Mouse (Mus musculus) layer of hippocampus, postnatal 14 days (tissue): ENCODE results near the gene Car11. TPM values are rescaled to one million over a fixed set of nuclear protein-coding genes. Genes with fewer than 3 reads are reported as not detected.
A peak's percentile ranks its signal among the peaks of the same experiment; 100 is the strongest.

Source experiments
- DNase-seq, 2 experiments: peaks; one replicate each; pipeline ENCODE4 v3.0.0; 2021 to 2022; ENCODE audit warnings: low spot score in 2 of 2, mixed read lengths in 1 of 2
- total RNA-seq, 2 experiments: library from RNA; stranded (reverse); gene quantifications; 2 replicates each; pipeline ENCODE4 v1.2.3; 2021

Gene Car11
- total RNA-seq, 2 experiments from 2014 or later, result 110 to 123 TPM

GRCm38 (mm10) chr7:45721642-45722347 lies 22.2 kb downstream of the Car11 start:
- no peak for DNase-seq

GRCm38 (mm10) chr7:45722348-45722713 lies 22.7 kb downstream of the Car11 start:
- no peak for DNase-seq

GRCm38 (mm10) chr7:45723301-45723700 lies 23.7 kb downstream of the Car11 start:
- no peak for DNase-seq

DNA sequence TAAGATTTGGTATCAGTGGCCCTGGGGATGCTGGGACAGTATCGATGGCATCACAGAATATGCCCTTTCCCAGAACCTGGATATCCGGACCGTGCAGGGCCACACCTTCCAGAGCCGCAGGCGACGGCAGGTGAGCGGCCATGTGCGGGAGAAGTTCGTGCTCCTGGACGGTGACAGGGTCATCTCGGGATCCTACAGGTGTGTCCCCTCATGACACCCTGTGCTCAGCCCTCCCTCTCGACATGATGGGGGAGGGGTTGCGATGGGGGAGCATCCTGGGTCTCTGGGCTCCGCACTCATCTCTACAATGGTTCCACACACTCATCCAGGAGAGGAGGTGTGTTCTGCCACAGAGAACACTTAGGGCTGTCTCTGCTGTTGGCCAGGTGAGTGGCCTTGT lies 24.1 kb downstream of the Car11 start:
- DNase-seq, result no peak

DNA sequence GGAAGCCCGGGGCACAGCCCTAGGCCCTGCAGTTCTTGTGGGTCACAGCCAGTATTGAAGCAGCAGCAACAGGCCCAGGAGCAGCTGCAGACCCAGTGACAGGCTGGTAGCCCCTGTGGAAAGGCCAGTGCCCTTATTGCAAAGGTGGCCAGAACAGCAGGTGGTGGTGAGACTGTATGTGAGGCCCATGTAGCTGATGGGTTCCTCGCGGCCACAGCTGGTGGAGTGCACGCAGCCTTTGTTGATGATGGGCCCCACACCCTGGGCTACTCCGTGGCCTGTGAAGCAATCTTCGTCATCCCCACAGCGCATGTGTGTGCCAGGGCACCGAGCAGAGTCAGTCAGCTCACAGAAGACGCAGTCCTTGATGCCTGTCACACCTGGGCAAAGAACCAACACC lies 25.5 kb downstream of the Car11 start:
- DNase-seq, result no peak

DNA sequence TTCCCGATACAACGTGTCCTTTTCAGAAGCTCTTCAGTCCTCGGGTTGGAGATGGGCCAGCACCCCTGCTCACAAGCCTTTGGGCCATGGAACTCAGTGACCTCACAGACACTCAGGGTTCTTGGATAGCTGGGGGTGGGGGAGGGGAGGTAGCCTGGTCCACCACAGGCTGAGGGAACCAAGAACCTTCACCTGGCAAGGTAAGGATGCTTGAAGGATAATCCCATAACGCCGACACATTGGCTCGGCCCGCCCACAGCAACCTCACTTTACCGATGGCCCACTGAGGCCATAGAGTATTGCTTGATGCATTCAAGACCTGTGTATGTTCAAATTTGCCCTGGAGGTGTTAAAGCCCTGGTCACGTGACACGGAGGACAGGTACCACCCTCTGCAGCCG lies 26.1 kb downstream of the Car11 start, which contains the start of gene Spaca4:
Gene Spaca4, minus strand, starts transcription at position 101 of the 400 bp plus-strand sequence.
- no peak for DNase-seq

DNA sequence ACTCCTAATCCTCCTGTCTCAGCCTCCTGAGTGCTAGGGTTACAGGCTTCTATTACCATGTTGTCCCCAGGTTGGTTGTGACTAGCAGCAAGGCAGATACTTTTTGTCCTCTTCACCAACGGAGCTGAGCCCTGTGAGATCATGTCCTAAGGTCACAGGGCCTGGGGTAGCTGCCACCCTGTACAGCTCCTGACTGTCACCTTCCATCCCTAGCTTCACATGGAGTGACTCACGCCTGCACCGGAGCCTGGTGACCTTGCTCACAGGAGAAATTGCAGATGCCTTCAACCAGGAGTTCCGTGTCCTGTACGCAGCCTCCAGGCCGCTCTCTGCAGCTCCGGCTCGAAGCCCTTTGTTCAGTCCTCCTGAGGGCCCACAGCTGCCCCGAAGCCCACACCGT lies 26.8 kb downstream of the Car11 start:
- DNase-seq, result no peak

DNA sequence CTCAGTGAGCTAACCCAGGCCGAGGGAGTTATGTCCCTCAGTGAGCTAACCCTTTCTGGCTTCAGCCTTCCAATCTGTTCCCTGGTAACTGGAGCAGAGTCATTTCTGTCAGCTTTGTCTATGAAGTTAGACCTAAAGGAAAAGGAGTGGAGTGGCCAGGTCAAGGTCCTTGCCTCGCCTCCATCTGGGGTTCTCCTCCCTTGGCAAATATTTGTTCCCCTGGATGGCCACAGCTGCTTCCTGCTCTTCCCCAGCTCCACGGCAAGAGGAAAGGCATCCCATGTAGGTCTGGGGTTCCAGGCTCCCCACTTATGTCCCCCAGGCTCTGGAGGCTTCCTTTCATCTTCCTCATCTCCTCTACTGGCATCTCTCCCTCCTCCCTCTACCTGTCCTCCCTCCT lies 28.0 kb downstream of the Car11 start:
- DNase-seq, result no peak

DNA sequence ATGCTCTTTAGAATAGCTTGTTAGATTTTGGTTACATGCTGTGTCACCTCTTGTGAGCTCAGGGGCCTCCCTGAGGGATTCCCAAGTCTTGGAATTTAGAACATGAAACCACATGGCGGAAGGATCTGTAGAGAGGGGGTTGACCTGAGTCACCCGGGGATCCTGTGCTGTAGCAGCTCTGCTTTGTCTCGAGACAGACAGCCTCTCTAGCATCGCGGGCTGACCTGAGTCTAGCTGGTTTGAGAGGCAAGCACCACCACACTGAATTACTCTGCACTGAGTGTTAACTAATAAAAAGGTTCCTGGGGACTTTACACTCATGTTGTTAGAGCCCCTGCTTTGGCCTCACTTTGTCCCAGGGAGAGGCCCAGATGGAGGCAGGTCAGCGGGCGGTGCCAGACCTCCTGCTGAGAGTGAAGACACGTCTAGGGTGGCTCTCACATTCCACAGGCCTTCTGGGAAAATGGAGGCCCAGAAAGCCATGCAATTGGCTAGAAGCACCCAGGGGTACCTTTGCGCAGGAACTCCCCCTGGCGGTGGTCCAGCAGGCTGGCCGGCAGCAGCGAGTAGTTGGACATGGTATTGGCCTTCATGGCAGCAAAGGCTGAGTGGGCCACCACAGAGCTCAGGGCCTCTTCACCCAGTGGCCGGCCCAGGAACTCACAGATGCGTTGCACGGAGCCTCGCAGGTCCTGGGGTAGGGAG lies 31.2 kb downstream of the Car11 start:
- DNase-seq, result no peak

DNA sequence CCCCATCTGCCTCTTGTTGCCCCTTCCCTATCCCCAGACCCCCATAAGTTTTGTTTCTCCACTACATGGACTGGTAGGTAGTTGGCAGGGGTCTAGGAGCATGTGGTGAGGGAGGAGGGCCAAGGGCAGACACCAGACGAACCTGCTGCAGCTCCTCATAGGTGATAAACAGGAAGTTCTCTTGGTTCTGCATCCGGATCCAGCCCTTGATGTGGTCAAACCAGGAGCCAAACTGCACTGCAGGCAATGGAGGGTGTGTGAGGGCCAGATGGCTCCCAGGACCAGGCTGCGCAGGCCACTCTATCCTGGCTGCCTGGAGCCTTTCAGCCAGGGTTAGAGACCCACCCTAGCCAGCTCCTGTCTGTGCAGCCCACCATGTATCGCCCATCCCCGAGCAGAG lies 33.8 kb downstream of the Car11 start:
- DNase-seq, result no peak

DNA sequence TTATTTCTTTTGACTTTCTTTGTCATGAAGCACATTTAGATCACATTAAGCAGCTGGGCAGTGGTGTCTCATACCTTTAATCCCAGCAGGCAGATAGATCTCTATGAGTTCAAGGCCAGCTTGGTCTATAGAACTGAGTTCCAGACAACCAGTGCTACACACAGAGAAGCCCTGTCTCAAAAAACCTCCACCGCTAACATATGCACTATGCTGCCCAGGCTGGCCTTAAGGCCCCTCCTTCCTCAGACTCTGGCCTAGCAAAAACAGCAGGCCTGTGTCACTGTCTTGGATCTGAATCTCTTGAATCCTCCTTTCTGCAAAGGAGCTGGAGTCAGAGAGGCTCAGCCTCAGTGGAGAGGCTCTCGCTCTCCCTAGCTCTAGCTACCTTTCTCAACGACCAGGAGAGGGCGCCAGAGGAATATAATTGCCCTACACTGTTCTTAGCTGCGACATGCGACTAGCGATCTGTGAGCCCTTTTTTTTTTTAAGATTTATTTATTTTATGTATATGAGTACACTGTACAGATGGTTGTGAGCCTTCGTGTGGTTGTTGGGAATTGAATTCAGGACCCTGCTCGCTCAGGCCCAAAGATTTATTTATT lies 39.6 kb downstream of the Car11 start:
- peak; percentile 76 to 90 for DNase-seq

DNA sequence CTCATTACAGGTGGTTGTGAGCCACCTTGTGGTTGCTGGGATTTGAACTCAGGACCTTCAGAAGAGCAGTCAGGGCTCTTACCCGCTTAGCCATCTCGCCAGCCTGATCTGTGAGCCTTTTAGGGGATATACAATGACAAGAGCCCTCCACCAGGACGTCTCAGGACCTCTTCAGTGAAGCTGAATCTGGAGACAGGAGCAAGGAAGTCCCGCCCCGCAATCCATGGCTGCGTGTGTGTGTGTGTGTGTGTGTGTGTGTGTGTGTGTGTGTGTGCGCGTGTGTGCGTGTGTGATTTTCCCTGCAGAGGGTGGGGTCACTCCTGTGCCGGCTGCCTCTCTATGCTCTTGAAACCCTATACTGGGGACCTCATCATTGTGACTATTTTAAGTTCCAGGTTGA lies 40.2 kb downstream of the Car11 start:
- DNase-seq, result no peak

GRCm38 (mm10) chr7:45741308-45741707 lies 41.7 kb downstream of the Car11 start:
- no peak for DNase-seq

GRCm38 (mm10) chr7:45741777-45742176 lies 42.1 kb downstream of the Car11 start:
- peak in 1 of 2 experiments; percentile 31 for DNase-seq

- peak; percentile 80 to 86 for DNase-seq
Observed at GRCm38 (mm10) chr7:45742338-45742737, 42.7 kb downstream of the Car11 start.

DNA sequence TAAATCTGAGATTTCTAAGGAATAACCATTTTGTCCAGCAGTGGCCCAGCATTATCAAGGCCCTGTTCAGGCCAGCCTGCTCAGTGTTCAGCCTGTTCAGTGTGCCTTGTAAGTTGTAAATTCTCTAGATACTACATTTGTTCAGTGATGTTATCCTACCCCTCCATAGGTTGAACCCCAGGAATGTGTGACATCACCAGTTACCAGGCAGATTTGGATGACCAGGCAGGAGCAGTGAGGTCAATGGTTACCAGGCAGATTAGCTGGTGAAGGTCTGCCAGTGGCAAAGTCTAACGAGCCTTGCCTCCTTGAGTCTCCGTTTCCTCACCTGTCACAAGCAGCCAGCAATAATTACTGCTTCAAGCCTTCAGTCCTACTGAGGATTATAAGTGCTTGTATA lies 44.7 kb downstream of the Car11 start:
- peak; percentile 51 to 68 for DNase-seq

DNA sequence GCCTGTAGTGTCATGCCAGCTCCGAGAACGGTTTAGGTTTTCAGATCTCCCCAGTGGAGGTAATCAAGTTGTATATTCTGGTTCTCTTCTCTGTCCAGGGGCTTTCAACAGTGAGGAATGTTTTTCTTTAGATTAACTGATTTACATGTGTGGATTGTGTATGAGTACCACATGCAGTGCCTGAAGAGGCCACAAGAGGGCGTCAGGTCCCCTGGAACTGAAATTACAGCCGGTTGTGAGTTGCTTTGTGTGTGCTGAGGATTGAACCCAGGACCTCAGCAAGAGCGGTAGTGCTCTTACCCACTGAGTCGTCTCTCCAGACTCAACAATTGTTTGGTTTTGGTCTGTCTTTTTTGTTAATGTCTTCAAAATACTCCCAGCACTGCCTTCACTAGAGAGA lies 46.9 kb downstream of the Car11 start:
- DNase-seq, result no peak

DNA sequence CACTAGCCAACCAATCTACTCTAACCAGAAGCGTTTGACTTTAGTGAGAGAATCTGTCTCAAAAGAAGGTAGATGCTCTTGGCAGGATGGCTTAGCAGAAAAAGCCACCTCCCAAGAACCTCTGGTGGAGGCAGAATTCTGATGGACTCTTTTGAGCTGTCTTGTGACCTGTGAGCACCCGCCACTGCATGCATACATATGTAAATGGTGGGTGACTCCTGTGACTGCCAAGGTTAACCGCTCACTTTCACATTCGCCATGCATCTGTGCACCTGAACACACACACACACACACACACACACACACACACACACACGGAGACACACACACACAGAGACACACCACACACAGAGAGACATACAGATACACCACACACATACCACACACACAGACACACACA lies 47.8 kb downstream of the Car11 start:
- no peak for DNase-seq

GRCm38 (mm10) chr7:45748110-45748509 lies 48.5 kb downstream of the Car11 start:
- DNase-seq, result no peak

- DNase-seq, result no peak
Observed at GRCm38 (mm10) chr7:45749401-45749800, 49.8 kb downstream of the Car11 start.

GRCm38 (mm10) chr7:45750162-45750561 lies 50.5 kb downstream of the Car11 start:
- DNase-seq, result no peak
